Mouse (Mus musculus) liver, embryonic 11.5 days (tissue): ENCODE data around the gene Cdc42bpa. TPM values are rescaled to one million over a fixed set of nuclear protein-coding genes. Genes with fewer than 3 reads are reported as not detected.
A peak's percentile ranks its signal among the peaks of the same experiment; 100 is the strongest.
"Not testable (repeated sequence)": the region's sequence is repeated elsewhere in the genome, so short reads cannot be mapped to it uniquely, and the experiment has no call there.

Experiments
- ATAC-seq: fragments of 200-750 bp; cut with Nextera tagmentation; replicated peaks from 2 replicates; pipeline ENCODE4 v1.8.0; 2017; ENCODE audit warnings: moderate number of reproducible peaks, mild to moderate bottlenecking, moderate TSS enrichment, moderate library complexity; ENCODE audit not compliant: low FRiP score
- DNase-seq: peaks from one replicate; pipeline ENCODE4 v3.0.0-alpha.2; 2017; ENCODE audit warnings: low spot score
- H3K27ac ChIP-seq: fragments of 300-500 bp; sonication (generic); 2 replicates; pipeline ENCODE4 v1.5.1; 2014; ENCODE audit warnings: mild to moderate bottlenecking, low read depth, low read length, control low read depth
- H3K27me3 ChIP-seq: fragments of 300-500 bp; sonication (generic); replicated peaks from 2 replicates; pipeline ENCODE4 v1.6.1; 2014; ENCODE audit warnings: low read length, mixed read lengths; ENCODE audit not compliant: control insufficient read depth, insufficient read depth
- H3K36me3 ChIP-seq: fragments of 300-500 bp; sonication (generic); 2 replicates; pipeline ENCODE4 v1.6.1; 2014; ENCODE audit warnings: mild to moderate bottlenecking, low read length, moderate library complexity, mixed read lengths; ENCODE audit not compliant: control insufficient read depth, insufficient read depth
- H3K4me1 ChIP-seq: fragments of 300-500 bp; sonication (generic); replicated peaks from 2 replicates; pipeline ENCODE4 v1.6.1; 2014; ENCODE audit warnings: low read length, mixed read lengths; ENCODE audit not compliant: control insufficient read depth, insufficient read depth
- H3K4me2 ChIP-seq: fragments of 300-500 bp; sonication (generic); 2 replicates; pipeline ENCODE4 v1.6.1; 2014; ENCODE audit warnings: mild to moderate bottlenecking, control low read depth, moderate library complexity
- H3K4me3 ChIP-seq: fragments of 300-500 bp; sonication (generic); 2 replicates; pipeline ENCODE4 v1.5.1; 2014; ENCODE audit warnings: low read depth, low read length, control low read depth
- H3K9ac ChIP-seq: fragments of 300-500 bp; sonication (generic); 2 replicates; pipeline ENCODE4 v1.6.1; 2014; ENCODE audit warnings: low read depth, low read length, control low read depth
- H3K9me3 ChIP-seq: fragments of 300-500 bp; sonication (generic); 2 replicates; pipeline ENCODE4 v1.6.1; 2016; ENCODE audit warnings: low read length, inconsistent platforms, mixed read lengths; ENCODE audit not compliant: control insufficient read depth
- WGBS: fragments of 180-500 bp; shearing (Covaris S2); extraction: QIAGEN DNeasy Blood & Tissue Kit; methylation state at CpG from one replicate; pipeline ENCODE4 v1.1.7; 2014; 5-methylcytosine and 5-hydroxymethylcytosine counted together
- polyA plus RNA-seq: library from polyadenylated mRNA; unstranded; fragments of >200 nt; fragmentation: Nextera tagmentation; extraction: Ambion mirVana; gene quantifications from 2 replicates; pipeline ENCODE4 v1.2.1, GENCODE M21; 2014

Cdc42bpa gene
- polyA plus RNA-seq, 1 experiment from 2014 or later = 13.1 TPM

DNA sequence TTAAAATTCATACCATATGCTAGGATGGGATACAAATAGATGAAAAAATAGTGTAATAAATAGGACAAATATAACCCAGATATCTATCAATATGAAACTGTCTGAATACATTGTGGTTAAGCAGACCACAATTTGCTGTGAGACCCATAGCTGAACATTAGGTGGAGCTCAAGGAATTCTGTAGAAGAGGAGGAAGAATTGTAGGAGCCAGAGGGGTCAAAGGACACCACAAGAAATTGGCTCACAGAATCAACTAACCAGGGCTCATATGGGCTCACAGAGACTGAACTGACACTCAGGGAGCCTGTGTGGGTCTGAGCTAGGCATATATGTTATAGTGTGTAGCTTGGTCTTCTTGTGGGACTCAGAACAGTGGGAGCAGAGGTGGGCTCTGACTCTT is 47.8 kb downstream of the Cdc42bpa start:
- Histone ChIP-seq H3K4me3 (no peak overlapping the region), H3K27ac (no peak overlapping the region), H3K27me3 (no peaks in the 10 kb centered on the region), H3K9me3 (no peaks in the 10 kb centered on the region), H3K4me1 (no peaks in the 10 kb centered on the region; the same call in 1 of the 2 replicates), H3K4me2 (no peak overlapping the region), H3K36me3 (no peaks in the 10 kb centered on the region), H3K9ac (no peak overlapping the region)
- ATAC-seq (no peak), DNase-seq (no peak)

GRCm38 (mm10) chr1:180013479-180013878 is 53.2 kb downstream of the Cdc42bpa start:
- Histone ChIP-seq H3K27ac (no peak overlapping the region), H3K4me2 (no peak overlapping the region), H3K36me3 (no peaks in the 10 kb centered on the region), H3K9me3 (no peaks in the 10 kb centered on the region), H3K4me3 (no peak overlapping the region), H3K27me3 (no peaks in the 10 kb centered on the region), H3K4me1 (no peaks in the 10 kb centered on the region), H3K9ac (no peak overlapping the region)
- no peak for DNase-seq
- 87% methylated on average over 4 of the region's 4 CpGs for WGBS
- ATAC-seq = no peak

DNA sequence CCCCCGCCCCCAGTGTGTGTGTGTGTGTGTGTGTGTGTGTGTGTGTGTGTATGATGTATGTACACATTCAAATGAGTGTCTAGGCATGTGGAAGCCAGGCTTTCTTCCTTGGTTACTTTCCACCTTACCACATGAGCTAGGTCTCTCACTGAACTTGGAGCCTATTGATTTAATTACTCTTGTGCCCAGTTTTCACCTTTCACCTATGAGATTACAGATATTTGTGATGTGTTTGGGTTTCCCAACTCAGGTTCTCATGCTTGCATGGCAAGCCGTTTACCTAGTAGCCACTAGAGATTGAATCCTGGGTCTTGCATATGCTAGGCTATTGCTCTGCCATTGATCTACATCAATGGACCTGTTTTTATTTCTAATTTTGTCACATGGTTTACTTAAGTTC is 57.9 kb downstream of the Cdc42bpa start:
- 78% methylated on average over 2 of the region's 2 CpGs for WGBS
- ATAC-seq = no peak
- H3K4me2 ChIP-seq = no peak overlapping the region
- no peak overlapping the region for H3K27ac ChIP-seq
- H3K4me1 ChIP-seq = no peaks in the 10 kb centered on the region
- H3K9me3 ChIP-seq = no peaks in the 10 kb centered on the region
- no peaks in the 10 kb centered on the region for H3K36me3 ChIP-seq
- H3K9ac ChIP-seq = no peak overlapping the region
- no peak for DNase-seq
- no peak overlapping the region for H3K4me3 ChIP-seq
- no peaks in the 10 kb centered on the region for H3K27me3 ChIP-seq

DNA sequence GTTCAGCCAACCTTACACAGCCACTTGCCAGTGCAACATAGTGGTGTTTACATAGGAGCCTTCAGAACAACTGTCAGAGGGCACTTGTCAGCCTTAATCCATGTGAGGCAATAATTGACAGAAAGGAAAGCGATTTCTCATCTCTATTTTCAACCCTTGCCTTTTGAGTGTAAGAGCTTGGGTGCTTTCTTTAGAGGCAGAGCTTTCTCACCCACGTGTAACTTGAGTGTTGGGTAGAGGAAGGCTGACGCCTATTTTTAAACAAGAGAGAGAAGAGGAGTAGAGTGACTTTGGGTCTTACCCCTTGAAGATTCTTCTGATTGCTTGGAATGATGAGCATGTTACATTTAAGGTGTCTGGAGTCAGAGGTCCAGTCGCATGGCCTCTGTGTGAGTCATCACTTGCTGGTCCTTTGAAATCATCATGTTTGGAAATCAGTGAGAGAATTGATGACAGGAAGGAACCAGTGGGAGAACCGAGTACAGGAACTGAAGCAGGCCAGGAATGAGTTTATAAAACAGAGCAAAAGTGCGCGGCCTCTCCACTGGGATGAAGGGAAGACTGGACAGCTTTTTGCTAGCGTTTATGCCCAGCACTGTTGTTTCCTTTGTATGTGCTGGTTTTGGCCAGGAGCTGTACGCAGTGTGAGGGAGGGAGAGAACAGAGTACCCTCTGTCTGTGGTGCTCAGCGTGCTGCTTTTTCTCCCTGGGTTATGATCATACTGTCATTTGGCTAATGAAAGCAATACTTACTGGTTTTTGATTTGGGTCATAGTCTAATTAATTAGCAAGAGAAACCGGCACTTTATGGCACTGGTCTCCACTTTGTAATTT is 61.4 kb downstream of the Cdc42bpa start:
- Histone ChIP-seq H3K36me3 (no peaks in the 10 kb centered on the region), H3K9ac (no peak overlapping the region), H3K27ac (no peak overlapping the region), H3K4me3 (no peak overlapping the region), H3K27me3 (no peaks in the 10 kb centered on the region), H3K9me3 (no peaks in the 10 kb centered on the region), H3K4me2 (no peak overlapping the region), H3K4me1 (no peaks in the 10 kb centered on the region)
- DNase-seq (no peak), ATAC-seq (no peak)
- 64% methylated on average over 11 of the region's 11 CpGs for WGBS

DNA sequence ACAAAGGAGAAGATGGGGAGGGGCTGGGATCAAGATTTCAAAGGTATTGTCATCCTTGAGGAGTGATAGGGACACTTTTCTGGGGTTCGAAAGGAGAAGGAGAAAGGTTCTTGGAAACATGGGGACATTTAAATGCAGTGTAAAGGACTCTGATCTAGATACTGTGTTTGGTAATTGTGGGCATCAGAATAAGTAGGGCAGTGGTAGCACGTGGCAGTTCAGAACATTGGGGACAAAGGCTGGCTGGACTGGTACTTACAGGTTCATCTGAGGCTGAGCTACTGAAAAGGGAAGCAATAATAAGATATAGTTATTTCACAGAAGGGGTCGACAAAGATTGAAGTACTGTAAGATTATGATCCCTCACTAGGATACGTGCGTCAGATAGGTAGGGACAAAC is 63.2 kb downstream of the Cdc42bpa start:
- Histone ChIP-seq H3K27ac (no peak overlapping the region), H3K9ac (no peak overlapping the region), H3K4me1 (no peaks in the 10 kb centered on the region), H3K4me3 (no peak overlapping the region), H3K27me3 (no peaks in the 10 kb centered on the region), H3K4me2 (no peak overlapping the region), H3K36me3 (no peaks in the 10 kb centered on the region), H3K9me3 (no peaks in the 10 kb centered on the region)
- 79% methylated on average over 5 of the region's 5 CpGs for WGBS
- ATAC-seq (no peak), DNase-seq (no peak)

DNA sequence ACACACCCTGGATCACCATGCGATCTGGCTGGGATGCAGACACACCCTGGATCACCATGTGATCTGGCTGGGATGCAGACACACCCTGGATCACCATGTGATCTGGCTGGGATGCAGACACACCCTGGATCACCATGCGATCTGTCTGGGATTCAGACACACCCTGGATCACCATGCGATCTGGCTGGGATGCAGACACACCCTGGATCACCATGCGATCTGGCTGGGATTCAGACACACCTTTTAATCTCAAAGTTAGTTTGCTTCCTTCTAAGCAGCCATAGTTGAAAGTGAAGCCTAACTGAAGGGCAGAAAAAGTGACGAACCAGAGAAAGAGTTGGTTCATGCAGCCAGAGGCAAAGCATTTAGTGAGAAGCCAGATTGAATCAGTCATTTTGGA is 69.6 kb downstream of the Cdc42bpa start:
- not testable (repeated sequence) for H3K4me1 ChIP-seq, H3K9ac ChIP-seq, H3K27me3 ChIP-seq, ATAC-seq, H3K4me3 ChIP-seq, DNase-seq, H3K36me3 ChIP-seq, H3K9me3 ChIP-seq
- WGBS = 83% methylated on average over 5 of the region's 5 CpGs
- Histone ChIP-seq H3K4me2 (peak overlapping the region; percentile 6; the same call in 1 of the 2 replicates), H3K27ac (peak overlapping the region; percentile 44; the same call in 1 of the 2 replicates)

DNA sequence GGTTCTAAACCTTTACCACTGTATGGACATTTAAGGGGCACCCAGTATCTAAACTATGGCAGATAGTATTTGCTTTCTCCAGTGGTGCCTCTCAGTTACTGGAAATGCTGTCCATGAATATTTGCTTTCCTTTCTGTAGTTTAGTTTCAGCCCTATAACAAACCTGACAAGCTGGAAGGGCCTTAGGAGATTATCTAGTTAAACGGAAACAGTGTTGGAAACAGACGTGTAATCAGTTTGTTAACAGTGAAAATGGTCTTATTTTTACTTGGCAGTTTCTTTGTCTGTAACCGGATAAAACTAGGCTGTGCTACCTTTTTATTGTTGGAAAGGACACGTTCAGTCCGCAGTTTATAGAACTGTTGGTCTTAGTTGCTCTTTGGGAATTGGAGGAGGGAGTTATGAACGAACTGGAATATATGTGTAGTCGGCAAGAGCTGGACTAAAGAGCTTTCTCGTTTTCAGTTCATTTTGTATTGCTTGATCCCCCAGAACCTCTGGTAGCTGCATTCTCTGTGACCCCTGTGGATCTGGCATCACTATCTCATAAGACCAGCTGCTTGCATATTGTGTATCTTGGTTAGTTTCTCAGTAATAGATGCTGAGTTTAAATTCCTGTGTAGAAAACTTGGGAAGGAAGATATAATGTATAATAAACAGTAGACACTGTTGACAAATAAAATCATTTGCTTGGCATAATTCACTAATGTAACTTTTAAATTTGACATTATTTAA is 70.5 kb downstream of the Cdc42bpa start:
- H3K4me2 ChIP-seq = peak overlapping the region; percentile 6
- DNase-seq (no peak), ATAC-seq (peak; percentile 74)

GRCm38 (mm10) chr1:180031705-180032548 is 71.7 kb downstream of the Cdc42bpa start:
- peak; percentile 91 for ATAC-seq
- Histone ChIP-seq H3K9me3 (no peaks in the 10 kb centered on the region), H3K4me3 (no peak overlapping the region), H3K27me3 (no peaks in the 10 kb centered on the region), H3K27ac (peak overlapping the region; percentile 59), H3K4me2 (peak overlapping the region; percentile 43), H3K9ac (0 out of 2 replicates have a peak overlapping the region, but pooled peaks have one; percentile 16), H3K4me1 (0 out of 2 replicates have a peak, but pooled peaks cover 6% of the 10 kb centered on the region), H3K36me3 (no peaks in the 10 kb centered on the region)
- DNase-seq = no peak
- WGBS = 67% methylated on average over 5 of the region's 5 CpGs

More for the DNA sequence above, 70.5 kb downstream of the Cdc42bpa start:
- Histone ChIP-seq H3K36me3 (no peaks in the 10 kb centered on the region), H3K27me3 (no peaks in the 10 kb centered on the region), H3K4me3 (no peak overlapping the region), H3K9ac (peak overlapping the region; percentile 12; the same call in 1 of the 2 replicates), H3K9me3 (no peaks in the 10 kb centered on the region), H3K27ac (peak overlapping the region; percentile 44), H3K4me1 (0 out of 2 replicates have a peak, but pooled peaks cover 6% of the 10 kb centered on the region)
- WGBS = 58% methylated on average over 8 of the region's 8 CpGs
